Mouse (Mus musculus) liver, embryonic 14.5 days (tissue): ENCODE measurements around the gene Sirpb1c. TPM values are rescaled to one million over a fixed set of nuclear protein-coding genes. Genes with fewer than 3 reads are reported as not detected.
"Not testable (repeated sequence)": the region's sequence is repeated elsewhere in the genome, so short reads cannot be mapped to it uniquely, and the experiment has no call there.

Experiments
- ATAC-seq: fragments of 200-750 bp; cut with Nextera tagmentation; 2 replicates; pipeline ENCODE4 v1.8.0; 2017; ENCODE audit warnings: moderate number of reproducible peaks, mild to moderate bottlenecking, moderate library complexity; ENCODE audit not compliant: insufficient read depth
- DNase-seq, 3 experiments: peaks; one replicate each; pipeline ENCODE4 v3.0.0-alpha.2; 2012 to 2013; ENCODE audit warnings: low read depth in 3 of 3, low spot score in 3 of 3
- H3K27ac ChIP-seq: fragments of 300-500 bp; sonication (generic); 2 replicates; pipeline ENCODE4 v1.5.1; 2014; ENCODE audit warnings: moderate library complexity, mild to moderate bottlenecking, control low read depth, inconsistent platforms
- H3K27me3 ChIP-seq: fragments of 300-500 bp; sonication (generic); 2 replicates; pipeline ENCODE4 v1.6.1; 2014; ENCODE audit warnings: mild to moderate bottlenecking, low read length, moderate library complexity; ENCODE audit not compliant: control insufficient read depth, insufficient read depth
- H3K36me3 ChIP-seq: fragments of 300-500 bp; sonication (generic); replicated peaks from 2 replicates; pipeline ENCODE4 v1.6.1; 2014; ENCODE audit warnings: low read depth; ENCODE audit not compliant: control insufficient read depth, insufficient read depth
- H3K4me1 ChIP-seq, 2 experiments: fragments of 200-500 bp in 1 of 2; fragments of 300-500 bp in 1 of 2; sonication (generic) in 1 of 2; replicated peaks; 2 replicates each; pipeline ENCODE4 v1.6.1; 2012 to 2014; ENCODE audit warnings: antibody characterized with exemption in 1 of 2, inconsistent platforms in 1 of 2, low read length in 1 of 2; ENCODE audit not compliant: control insufficient read depth in 2 of 2, insufficient read depth in 2 of 2
- H3K4me2 ChIP-seq: fragments of 300-500 bp; sonication (generic); 2 replicates; pipeline ENCODE4 v1.6.1; 2014; ENCODE audit warnings: low read depth, mild to moderate bottlenecking, control low read depth, moderate library complexity
- H3K4me3 ChIP-seq, 2 experiments: fragments of 200-500 bp in 1 of 2; fragments of 300-500 bp in 1 of 2; sonication (generic) in 1 of 2; 2 replicates each; pipeline ENCODE4 v1.5.1; 2012 to 2014; ENCODE audit warnings: low read depth in 2 of 2, low read length in 2 of 2, mild to moderate bottlenecking in 2 of 2, control low read depth in 1 of 2, inconsistent platforms in 1 of 2, moderate library complexity in 1 of 2; ENCODE audit not compliant: insufficient read depth in 1 of 2
- H3K9ac ChIP-seq: fragments of 300-500 bp; sonication (generic); replicated peaks from 2 replicates; pipeline ENCODE4 v1.6.1; 2014; ENCODE audit warnings: mild to moderate bottlenecking, control low read depth, moderate library complexity
- H3K9me3 ChIP-seq: fragments of 300-500 bp; sonication (generic); 2 replicates; pipeline ENCODE4 v1.6.1; 2016; ENCODE audit warnings: low read length, mixed read lengths; ENCODE audit not compliant: control insufficient read depth
- CTCF ChIP-seq: IDR thresholded peaks from 2 replicates; pipeline ENCODE4 v1.5.1; 2016; ENCODE audit warnings: antibody characterized with exemption, low read depth, control low read depth
- EP300 ChIP-seq: IDR thresholded peaks from 2 replicates; pipeline ENCODE4 v1.6.1; 2016; ENCODE audit warnings: antibody characterized with exemption, low read depth
- WGBS: fragments of 180-500 bp; shearing (Covaris S2); extraction: QIAGEN DNeasy Blood & Tissue Kit; methylation state at CpG from one replicate; pipeline ENCODE4 v1.1.7; 2014; ENCODE audit not compliant: insufficient replicate concordance; 5-methylcytosine and 5-hydroxymethylcytosine counted together
- polyA plus RNA-seq, 2 experiments: library from polyadenylated mRNA; depleted of rRNA in 1 of 2; stranded (reverse) in 1 of 2; unstranded in 1 of 2; fragments of >200 nt; fragmentation: Nextera tagmentation in 1 of 2; extraction: Ambion mirVana in 1 of 2; gene quantifications; 2 replicates each; pipeline versions ENCODE4 v1.2.1 to v1.2.3; 2012 to 2014

The Sirpb1c gene
- polyA plus RNA-seq (2012; rRNA removed), result 0.06 TPM in 1 of 2 replicates, not detected in the other
- not detected in 2 replicates for polyA plus RNA-seq (2014; fragmentation: Nextera tagmentation; extraction: Ambion mirVana)

DNA sequence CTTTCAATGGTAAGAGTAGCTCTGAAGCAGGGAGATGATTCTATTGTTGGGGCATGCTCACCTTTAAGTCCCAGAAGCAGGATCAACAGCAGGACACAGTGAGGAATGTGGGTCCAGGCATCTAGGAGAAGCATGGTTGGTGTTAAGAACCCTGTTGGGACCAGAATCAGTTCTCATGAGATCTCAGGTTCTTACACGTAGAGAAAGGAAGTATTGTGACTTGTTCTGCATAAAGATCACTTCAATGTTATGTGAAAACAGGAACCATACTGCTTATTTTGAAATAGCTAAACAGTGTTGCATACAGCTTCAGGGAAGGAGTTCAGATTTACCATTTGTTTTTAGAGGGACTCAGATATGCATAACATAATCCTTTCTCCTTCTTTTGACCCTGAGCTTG lies at the start of gene Sirpb1c:
Gene Sirpb1c (minus strand): TSS at position 249 of the 400 bp plus-strand sequence.
- not testable (repeated sequence) for H3K27me3 ChIP-seq
- WGBS, result no CpG with 5 or more reads among the region's 1 CpGs

DNA sequence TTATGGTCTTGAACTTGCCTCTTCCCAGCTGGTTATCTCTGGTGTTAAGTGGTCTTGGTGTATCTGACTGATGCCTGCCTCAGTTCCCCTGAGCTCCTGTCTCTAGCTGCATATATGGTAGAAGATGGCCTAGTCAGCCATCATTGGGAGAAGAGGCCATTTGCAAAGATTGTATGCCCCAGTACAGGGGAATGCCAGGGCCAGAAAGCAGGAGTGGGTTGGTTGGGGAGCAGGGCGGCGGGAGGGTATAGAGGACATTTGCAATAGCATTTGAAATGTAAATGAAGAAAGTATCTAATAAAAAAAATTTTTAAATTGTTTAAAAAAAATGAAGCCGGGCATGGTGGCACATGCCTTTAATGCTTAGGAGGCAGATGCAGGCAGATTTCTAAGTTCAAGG lies 38.1 kb upstream of the Sirpb1c start:
- Histone ChIP-seq H3K4me1 (no peaks in the 10 kb centered on the region), H3K9ac (no peak overlapping the region), H3K4me2 (no peak overlapping the region), H3K36me3 (no peaks in the 10 kb centered on the region), H3K27ac (no peak overlapping the region), H3K4me3 (no peak overlapping the region), H3K9me3 (no peaks in the 10 kb centered on the region), H3K27me3 (no peaks in the 10 kb centered on the region)
- WGBS, result 58% methylated on average over 3 of the region's 3 CpGs
- no peak for ATAC-seq
- TF ChIP-seq CTCF, result no peak
- TF ChIP-seq EP300, result no peak
- no peak for DNase-seq

More for the DNA sequence above, at the start of gene Sirpb1c:
- H3K9ac ChIP-seq, ATAC-seq, H3K4me3 ChIP-seq, H3K27ac ChIP-seq, H3K36me3 ChIP-seq, H3K4me2 ChIP-seq, H3K4me1 ChIP-seq, DNase-seq, H3K9me3 ChIP-seq: not testable (repeated sequence)

DNA sequence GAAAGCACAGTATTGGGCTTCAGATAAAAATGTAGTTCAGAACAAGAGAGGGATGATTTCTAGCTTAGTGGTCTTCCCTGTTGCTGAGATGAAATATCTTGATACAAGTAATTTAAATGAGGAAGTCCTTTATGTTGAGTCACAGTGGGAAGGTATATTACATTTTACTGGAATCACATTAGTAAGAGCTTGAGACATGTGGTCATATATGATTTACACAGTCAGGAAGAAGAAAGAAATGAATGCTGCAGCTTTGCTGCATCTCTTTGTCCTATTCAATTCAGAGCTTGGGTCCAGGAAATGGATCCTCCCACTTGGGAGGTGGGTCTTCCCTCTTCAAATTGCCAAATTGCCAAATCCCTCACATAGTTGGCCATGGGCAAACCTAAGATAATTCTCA lies 7.4 kb upstream of the Sirpb1c start:
- not testable (repeated sequence) for ATAC-seq, H3K4me2 ChIP-seq, H3K27ac ChIP-seq, H3K27me3 ChIP-seq, H3K4me1 ChIP-seq, H3K9me3 ChIP-seq, H3K9ac ChIP-seq, H3K36me3 ChIP-seq, DNase-seq, H3K4me3 ChIP-seq

DNA sequence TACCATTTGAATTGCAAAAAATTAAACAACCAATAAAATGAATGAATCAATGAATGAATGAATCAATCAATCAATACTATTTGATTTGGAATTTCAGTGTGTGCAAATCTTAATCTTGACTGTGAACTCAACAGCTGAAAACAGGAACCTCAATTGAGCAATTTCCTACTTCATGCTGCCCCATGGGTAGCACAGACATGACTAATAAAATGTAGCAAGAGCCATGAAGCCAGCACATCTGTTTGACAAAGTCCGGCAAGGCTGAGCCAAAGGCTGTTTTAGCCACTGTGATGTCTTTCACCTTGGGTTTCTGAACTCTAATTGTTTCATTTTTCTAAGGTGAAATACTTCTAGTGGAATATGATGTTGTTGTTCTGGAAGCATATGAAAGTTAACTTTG lies 1.6 kb upstream of the Sirpb1c start:
- no peak for DNase-seq
- Histone ChIP-seq H3K9ac (no peak overlapping the region), H3K9me3 (no peaks in the 10 kb centered on the region), H3K4me1 (no peaks in the 10 kb centered on the region), H3K4me2 (no peak overlapping the region), H3K27ac (no peak overlapping the region), H3K27me3 (no peaks in the 10 kb centered on the region), H3K36me3 (no peaks in the 10 kb centered on the region), H3K4me3 (no peak overlapping the region)
- 64% methylated on average over 1 of the region's 1 CpGs for WGBS
- no peak for ATAC-seq
- TF ChIP-seq EP300, result no peak
- TF ChIP-seq CTCF, result no peak

DNA sequence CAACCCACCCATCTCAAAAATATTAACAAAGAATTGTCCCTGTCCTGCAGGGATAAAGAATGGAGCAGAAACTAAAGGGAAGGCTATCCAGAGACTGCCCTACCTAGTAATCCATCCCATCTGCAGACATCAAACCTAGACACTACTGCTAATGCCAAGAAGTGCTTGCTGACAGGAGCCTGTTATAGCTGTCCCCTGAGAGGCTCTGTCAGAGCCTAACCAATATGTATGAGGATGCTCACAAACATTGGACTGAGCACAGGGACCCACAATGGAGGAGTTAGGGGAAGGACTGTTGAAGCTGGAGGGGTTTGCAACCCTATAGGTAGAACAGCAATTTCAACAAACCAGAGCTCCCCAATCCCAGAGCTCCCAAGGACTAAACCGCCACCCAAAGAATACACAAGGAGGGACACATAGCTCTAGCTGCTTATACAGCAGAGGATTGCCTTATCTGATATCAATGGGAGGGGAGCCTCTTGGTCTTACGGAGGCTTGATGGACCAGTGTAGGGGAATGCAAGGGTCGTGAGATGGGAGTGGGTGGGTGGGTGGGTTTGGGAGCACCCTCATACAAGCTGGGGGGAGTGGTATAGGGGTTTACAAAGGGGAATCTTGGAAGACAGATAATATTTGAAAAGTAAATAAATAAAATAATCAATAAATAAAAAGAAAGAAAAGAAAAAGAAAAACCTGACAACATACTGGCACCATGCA lies 838 bp downstream of the Sirpb1c start:
- Histone ChIP-seq H3K27me3 (no peaks in the 10 kb centered on the region), H3K36me3 (no peaks in the 10 kb centered on the region), H3K4me1 (no peaks in the 10 kb centered on the region), H3K4me3 (no peak overlapping the region), H3K27ac (no peak overlapping the region), H3K9me3 (no peaks in the 10 kb centered on the region), H3K4me2 (no peak overlapping the region), H3K9ac (no peak overlapping the region)
- TF ChIP-seq CTCF (no peak), EP300 (no peak)
- ATAC-seq (no peak), DNase-seq (no peak)
- 57% methylated on average over 3 of the region's 3 CpGs for WGBS

DNA sequence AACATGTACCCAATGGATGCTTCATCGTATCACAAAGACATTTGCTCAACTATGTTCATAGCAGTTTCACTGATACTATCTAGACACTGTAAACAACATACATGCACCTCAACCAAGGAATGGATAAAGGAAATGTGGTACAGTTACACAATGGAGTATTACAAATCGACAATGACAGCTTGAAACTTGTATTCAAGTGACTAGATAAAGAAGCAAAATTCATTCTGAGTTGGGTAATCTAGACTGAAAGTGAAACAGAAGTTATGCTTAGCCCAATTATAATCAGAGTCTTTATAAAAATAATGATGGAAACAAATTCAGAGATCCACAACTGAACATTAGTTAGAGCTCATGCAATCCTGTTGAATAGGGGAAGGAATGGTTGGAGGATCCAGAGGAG lies 74.7 kb downstream of the Sirpb1c start:
- H3K9ac ChIP-seq, H3K9me3 ChIP-seq, H3K4me2 ChIP-seq, H3K4me1 ChIP-seq, H3K27ac ChIP-seq, DNase-seq, H3K4me3 ChIP-seq, H3K27me3 ChIP-seq, ATAC-seq, H3K36me3 ChIP-seq: not testable (repeated sequence)
- 44% methylated on average over 2 of the region's 2 CpGs for WGBS
